Mouse (Mus musculus): ENCODE data around the gene Abtb2.

The Abtb2 gene

DNA sequence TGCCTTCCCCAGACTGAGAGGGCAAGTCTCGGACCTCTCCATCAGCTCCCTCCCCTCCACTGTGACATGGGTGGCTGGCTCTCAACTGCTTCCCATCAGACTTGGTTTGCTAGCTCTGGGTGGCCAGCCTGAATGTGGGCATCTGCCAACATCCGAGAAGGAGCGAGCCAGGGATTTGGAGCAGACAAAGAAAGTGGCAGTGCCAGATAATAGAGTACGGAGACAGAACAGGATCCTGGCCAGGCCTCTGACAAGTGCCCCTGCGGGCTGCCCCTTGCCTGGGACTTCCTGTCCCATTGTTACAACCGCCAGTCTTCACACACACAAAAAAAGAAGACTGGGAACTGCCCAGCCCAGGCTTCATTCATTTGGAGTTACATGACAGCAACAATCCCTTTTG, 124.3 kb downstream of the Abtb2 start:
- DNase-seq (ENCODE audit: low read depth) = no peak

DNA sequence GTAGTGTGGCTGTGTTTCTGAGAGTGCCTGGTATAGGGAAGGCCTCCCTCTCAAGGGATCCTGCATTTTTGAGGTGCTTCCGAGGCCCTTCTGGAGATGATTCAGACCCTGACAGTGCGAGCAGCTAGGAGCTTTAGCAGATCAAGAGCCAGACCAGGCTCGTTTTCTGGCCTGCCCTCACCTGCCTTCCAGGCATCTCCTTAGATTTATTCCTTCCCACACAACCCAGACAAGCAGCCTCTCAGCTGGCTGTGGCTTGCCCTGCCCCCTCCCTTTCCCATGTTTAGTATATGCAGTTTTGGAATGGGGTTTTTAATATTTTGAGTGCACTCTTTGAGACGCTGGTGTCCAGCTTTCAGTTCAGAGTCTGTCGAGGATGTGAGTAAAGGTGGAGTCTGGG, 124.7 kb downstream of the Abtb2 start:
- DNase-seq (ENCODE audit: low read depth) = no peak

DNA sequence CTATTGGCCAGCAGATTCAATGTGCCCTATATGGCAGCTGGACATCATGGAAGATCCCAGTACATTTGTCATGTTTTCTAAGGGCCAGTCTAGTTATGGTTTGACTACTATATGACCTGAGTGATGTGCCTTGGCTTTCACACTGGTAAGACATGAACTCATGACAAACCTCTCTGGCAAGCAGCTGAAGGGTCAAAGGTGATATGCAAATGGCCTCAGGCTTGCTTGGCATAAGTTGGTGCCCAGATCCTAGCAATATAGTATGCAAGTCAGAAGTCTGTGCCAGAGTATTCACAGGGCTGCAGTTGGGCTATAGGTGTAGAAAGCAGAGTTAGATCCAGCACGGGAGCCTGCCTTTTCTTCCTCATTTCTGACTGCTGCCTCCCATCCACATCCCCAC, 125.2 kb downstream of the Abtb2 start:
- no peak for DNase-seq (ENCODE audit: low read depth)

DNA sequence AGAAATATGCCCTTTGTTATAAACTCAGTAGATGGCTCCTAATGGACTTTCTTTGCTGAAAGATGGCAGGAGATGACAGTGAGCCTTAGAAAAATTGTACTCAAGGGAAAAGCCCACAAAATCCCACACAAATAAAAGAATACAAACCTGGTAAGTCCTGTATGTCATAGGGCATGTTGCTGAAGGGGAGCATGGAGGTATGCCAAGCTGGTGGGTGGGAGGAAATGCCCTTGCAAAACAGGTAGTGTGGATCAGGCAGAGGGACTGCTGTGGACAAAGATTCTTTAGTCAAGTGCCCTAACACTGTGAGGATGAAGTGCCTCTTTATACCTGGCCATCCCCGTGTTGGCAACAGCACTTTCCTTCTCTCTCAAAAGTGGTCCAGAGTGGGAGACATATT, 126.7 kb downstream of the Abtb2 start:
- no peak for DNase-seq (ENCODE audit: low read depth)

DNA sequence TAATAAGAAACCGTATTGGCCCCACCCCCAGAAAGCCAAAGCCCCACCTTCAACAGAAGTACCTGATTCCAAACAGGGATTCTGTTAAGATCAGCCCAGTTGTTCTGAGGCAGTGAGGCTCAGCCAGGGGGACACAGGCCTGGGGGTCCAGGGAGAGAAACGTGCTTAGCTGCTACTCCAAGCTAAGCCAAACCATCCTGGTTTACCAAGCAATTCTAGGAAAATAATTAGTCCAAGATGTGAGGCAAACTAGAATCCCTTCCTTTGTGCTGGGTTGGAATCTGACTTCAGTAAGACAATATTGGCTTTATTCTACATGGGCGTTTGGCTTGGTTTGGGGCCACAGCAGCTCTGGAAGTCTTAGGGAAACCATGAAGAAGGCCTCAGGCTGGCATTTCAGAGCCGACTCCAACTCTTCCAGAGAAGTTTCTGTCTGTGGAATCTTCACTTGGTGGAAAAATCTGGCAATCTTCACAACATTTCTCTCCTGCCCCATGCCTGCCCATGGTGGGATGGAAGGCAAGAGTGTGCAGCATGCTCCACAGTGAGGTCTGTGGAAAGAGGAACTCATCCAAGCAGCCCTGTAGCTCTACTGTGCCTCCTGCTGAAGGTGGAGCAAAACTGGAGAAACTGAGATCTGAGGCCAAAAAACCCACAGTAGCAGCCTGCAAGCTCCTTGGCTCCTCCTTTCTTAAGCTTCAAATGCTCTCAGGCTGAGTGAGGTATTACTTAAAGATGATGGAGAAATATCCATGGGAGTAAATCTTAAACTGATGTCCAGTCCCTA, 128.9 kb downstream of the Abtb2 start:
- no peak for DNase-seq (ENCODE audit: low read depth)

DNA sequence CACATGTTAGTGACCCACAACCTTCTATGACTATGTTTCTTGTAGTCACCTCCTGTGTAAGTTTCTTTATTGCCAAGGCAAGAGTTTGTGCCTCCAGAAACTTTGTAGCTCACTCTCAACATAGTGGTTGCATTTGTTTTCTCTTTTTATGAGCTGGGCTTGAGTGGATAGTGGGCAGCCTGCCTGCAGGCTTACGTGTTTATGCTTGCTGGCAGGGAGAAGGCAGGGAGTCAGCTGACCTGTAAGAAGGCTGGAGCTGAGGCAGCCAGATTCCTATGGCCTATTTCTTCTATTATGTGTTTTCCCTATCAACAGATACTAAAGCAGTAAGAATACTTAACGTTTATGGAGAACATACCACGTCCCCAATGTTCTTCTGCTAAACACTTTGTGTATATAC, 130.1 kb downstream of the Abtb2 start:
- DNase-seq (ENCODE audit: low read depth) = no peak

DNA sequence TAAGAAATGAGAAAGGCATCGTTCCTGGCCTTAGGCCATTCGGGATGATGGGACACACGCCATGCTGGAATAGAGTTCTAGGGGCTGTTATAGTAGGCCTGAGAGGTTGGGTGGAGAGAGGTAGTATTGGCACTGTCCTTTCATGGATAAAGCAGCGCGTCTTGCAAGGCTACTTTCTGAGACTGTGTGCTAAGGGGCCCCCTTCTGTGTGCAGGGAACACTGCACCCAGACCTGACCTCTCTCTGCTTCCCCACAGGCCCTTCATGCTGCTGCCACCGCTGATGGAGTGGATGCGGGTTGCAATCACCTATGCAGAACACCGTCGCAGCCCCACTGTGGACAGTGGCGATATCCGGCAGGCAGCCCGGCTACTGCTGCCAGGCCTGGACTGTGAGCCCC, 134.4 kb downstream of the Abtb2 start:
- DNase-seq (ENCODE audit: low read depth) = no peak

DNA sequence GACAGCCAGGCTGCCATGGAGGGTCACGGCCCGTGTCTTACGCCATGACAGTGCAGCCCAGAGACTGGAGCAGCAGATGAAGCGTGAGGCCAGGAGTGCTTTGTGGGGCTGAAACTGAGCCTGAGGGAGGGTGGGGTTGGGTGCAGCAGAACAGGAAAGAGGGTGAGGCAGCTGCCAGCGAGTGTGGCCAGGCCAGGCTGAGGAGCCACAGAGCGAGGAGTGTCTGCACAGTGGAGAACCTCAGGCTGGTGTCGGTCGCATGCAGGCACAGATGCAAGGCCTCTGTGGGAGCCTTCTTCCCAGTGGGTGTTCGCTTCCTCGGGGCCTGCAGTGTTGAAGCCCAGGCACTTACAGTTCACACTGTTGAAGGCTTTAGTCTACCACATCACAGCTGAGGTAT, 137.2 kb downstream of the Abtb2 start:
- no peak for DNase-seq (ENCODE audit: low read depth)

DNA sequence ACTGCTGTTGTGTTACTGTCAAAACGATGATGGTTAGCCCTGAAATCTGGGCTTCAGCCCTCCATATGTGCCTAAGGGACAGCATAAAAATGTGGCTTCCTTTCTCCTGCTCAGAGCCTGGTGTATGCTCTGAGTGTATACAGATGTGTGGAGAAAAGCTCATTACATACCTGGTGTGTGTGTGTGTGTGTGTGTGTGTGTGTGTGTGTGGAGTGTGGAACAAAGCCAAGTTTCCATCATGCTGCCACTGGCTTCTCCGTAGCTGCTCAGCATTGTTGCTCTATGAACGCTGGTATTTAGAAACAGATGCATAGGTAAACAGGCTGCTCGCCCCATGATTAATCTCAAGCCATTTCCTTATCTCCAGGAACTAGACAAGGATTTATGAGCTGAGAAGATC, 137.8 kb downstream of the Abtb2 start:
- DNase-seq (ENCODE audit: low read depth) = no peak

DNA sequence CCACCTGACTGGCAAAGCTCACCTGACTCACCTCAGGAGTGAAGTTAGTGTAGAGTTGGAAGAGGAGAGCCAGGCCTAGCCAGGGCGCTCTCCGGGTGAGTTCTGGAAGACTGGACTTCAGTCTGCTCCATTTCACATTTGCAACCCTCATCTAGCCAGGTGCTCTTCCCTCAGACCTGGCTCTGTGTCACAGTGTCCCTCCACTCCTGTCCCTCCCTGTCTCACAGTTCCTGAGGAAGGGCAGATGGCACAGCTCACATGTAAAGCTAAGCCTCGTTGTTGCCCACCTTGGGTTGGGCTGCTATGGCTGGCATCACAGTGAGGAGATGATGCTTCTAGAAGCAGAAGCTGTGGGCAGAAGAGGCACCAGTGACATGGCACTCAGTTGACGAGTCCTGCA, 139.7 kb downstream of the Abtb2 start:
- DNase-seq (ENCODE audit: low read depth) = no peak

DNA sequence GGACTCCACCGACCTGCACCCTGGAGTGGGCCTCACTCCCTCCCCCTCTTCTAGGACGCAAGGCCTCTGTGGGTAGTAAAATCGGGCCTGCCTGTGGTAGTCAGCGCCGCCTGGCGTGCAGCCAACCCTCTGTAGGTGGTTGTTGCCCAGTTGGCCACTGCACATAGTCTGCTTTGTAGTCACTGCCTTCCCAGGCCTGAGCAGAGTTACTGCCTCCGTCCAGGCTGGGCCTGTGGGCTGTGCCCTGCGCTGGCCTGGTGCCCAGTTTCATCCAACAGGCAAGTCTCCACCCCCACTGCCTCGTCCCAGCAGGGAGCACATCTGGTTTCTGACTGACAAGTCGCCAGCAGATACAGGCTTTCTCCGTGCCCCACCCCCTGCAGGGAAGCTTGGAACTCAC, 140.1 kb downstream of the Abtb2 start:
- no peak for DNase-seq (ENCODE audit: low read depth)

DNA sequence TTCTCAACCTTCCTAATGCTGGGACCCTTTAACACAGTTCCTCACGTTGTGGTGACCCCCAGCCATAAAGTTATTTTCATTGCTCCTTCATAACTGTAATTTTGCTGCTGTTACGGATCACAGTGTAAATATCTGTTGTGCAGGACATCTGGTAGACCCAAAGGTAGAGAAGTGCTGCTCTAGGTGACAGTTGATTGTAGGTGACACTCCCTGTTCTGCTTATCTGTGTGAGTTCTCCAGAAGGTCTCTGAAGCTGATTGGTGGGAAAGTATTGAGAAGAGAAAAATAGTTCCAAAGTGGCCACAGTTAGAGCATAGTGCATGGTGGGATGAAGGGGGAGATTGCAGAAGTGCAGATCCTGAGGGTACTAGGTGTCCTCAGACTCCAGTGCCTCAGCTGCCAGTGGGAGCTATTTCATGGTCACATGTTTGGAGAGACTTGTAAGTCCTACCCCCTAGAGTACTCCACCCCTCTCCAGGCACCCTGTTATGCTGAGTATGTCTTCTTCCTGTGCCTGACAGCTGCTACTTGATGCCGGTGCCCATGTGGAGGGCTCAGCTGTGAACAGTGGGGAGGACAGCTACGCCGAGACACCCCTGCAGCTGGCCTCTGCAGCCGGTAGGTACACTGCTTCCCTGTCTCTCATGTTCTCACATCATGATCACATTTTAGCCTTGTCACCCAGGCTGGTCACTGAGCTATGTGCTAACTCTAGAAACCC, 141.1 kb downstream of the Abtb2 start:
- peak; percentile 34 for DNase-seq (ENCODE audit: low read depth)

DNA sequence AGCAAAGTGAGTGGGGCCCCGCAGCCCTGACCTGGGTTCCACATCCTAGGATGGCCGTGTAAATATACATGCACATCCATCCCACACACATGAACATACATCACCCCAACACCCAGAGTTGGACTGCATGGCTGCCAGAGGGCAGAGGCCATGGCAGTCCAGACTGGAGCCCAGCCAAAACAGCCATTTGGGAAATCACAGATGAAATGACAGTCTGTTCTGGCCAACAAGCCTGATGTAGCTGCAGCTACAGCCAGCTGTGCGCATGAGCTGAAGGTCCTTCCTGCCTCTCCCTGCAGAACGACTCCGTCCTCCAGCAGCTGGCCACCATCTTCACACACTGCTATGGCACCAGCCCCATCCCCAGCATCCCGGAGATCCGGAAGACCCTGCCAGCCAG, 144.7 kb downstream of the Abtb2 start:
- DNase-seq (ENCODE audit: low read depth) = no peak

DNA sequence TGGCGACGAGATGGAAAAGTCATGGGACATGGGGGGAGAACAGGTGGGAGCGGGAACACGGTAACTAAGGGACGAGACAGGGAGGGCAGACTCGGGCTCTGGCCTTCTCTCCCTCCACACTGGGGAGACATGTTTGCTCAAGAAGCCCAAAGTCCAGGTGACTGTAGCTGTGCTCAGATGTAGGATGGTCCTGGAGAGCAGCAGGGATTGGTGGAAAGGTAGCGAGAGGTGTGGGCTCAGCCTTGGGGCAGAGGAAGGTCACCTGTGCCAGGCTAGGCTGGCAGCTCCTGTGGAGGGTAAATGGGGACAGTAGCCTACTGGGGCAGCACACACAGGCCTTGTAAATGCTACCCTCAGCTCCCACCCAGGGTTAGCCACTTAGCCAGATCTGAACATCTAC, 147.7 kb downstream of the Abtb2 start:
- DNase-seq (ENCODE audit: low read depth) = no peak

DNA sequence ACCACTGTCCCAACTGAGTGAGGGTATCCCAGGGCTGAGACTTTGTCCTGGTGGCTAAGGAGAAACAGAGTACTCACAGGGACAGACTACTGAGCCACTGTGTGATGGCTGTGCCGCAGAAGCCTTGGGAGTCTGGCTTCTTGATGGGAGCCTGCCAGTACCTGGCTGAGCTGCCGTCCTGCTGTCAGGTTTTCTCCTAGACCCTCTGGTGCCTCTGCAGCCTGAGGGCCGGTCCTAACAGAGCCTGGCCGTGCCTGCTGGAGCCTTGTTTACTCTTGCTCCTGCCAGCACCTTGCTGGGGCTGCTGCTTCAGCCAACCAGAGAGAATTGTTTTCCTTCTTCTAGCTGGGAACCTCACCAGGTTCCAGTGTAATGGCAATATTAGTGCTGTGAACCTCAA, 148.3 kb downstream of the Abtb2 start:
- no peak for DNase-seq (ENCODE audit: low read depth)

DNA sequence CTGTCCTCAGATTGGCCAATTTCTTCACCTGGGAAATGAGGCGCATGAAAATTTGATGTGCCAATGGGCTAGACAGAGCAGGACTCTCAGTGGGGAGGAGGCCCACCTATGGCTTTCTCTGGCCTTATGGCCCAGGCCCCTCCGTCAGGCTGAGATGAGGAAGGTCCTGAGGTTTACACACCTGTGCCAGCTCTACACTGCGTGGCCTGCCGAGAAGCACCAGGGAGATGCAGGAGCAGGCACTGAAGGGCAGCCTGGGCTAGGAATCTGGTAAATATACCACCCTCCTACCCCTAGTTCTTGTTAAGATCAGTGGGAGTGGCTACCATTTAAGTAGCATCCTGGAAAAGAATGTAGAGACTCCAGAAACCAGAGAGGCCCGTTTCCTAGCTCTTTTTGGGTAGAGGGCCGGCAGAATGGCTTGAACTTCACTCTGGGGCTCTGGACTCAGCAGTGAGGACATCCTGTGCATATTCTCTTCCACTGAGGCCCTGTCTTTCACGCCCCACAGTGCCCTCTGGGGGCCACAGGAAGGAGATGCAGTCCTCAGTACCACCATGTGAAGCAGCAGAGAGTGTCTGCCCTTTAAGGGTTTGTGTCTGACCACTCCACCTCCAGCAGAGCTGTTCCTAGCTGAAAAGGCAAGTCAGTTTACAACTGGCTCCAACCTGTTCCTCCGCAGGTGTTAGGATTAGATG, 152.6 kb downstream of the Abtb2 start:
- peak; percentile 57 for DNase-seq (ENCODE audit: low read depth)

DNA sequence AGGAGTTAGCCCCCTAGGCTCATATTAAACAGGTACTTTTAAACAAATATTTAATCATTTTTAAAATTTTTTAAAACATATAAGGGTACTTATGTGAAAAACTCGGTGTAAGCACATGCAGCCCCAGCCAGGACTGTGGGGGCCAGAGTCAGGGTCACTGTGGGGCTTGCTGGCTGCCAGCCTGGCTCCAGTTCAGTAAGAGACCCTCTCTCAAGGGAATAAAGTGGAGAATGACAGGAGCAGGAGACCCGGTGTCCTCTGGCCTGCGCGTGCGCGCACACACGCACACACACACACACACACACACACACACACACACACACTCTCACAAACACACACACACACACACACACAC, 153.2 kb downstream of the Abtb2 start:
- no peak for DNase-seq (ENCODE audit: low read depth)

DNA sequence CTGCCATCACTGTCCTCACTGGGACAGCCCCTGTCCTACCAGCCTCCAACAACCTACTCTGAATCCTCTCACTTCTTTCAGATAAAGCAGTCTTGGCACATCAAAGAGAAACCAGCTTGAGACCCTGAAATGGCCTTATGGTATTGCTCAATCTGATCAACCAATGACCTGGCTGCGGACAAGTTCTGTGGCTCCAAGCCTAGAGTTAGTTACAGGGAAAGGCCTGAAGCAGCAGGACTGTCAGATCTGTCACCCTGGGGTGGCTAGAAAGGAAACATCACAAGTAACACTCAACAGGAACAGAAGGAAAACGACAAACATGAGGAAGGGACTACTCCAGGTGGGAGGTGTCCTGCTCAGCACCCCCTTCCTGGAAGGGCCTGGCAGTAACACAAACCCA, 158.4 kb downstream of the Abtb2 start:
- no peak for DNase-seq (ENCODE audit: low read depth)

DNA sequence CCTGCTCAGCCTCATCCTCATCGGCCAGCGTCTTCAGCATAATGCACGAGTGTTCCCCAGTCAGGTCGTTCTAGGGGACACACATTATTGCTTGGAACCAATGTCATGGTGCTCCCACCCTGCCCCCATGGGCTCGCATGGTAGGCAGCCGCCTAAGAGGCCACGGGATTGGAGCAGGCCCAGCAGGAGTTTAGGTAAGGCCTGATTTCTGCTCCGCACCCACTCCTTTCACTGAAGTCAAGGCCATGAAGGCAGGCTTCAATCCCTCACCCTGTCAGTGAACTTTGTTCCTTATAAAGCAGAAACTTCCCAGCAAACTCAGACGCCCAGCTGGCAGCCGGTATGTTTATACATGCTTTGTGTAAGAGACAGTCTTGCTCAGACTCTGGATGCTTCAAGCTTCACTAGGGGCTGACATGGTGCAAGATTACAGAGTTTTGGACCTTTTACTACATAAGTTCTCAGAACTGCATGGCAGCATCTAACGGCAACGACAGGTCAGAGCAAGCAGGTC, 162.0 kb downstream of the Abtb2 start:
- DNase-seq (ENCODE audit: low read depth) = no peak

DNA sequence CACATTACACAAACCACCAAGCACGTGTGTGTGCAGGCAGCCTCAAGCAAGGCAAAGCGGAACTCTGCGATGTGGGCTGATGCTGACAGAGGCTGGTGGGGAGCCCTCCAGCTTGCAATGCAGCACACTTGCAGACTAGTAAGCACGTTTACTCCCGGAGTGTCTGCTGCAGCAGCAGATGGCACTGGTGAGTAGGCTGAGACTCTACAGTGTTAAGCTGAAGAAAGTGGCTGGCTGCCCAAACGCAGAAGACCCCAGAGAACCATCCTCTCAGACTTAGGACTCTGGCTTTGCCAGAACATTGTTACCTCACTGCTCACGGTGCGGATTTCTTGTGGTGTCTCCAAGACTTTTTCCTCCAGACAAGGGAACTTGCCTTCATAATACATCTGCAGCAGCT, 164.9 kb downstream of the Abtb2 start:
- DNase-seq (ENCODE audit: low read depth) = no peak

DNA sequence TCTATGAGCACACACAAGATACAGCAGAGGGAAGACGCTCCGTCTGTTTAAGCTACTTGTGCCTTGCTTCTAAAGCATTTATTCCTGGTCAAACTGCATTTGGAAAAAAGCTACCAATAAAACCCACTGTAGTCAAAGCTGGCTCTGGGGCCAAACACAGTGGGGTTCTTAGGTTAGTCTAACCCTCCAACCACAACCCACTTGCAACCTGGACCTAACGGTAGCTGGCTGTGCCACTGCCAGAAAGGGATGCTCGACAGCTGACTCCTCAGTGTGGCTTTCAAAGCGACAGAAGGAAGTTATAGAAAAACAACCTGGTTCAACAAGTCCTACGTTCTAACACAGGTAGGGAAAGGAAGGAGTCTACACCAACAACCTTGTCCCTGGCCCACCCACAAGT, 165.3 kb downstream of the Abtb2 start:
- DNase-seq (ENCODE audit: low read depth) = no peak

DNA sequence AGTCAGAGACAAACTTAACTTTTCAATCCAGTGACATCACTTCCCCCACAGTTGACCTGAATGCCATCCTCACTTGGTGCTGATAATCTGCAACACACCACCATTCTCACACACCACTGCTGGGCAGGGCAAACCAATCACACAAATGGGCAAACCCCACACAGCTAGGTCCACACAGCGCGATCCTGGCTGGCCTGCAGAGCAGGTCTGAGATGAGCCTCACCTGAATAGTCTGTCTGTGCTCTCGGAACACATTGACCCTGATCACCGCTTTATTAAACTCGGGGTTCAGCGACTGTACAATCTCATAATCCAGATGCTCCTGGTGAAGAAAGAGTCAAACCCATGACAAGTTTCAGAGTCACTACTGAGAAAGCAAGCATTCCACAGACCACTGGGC, 176.7 kb downstream of the Abtb2 start:
- no peak for DNase-seq (ENCODE audit: low read depth)

DNA sequence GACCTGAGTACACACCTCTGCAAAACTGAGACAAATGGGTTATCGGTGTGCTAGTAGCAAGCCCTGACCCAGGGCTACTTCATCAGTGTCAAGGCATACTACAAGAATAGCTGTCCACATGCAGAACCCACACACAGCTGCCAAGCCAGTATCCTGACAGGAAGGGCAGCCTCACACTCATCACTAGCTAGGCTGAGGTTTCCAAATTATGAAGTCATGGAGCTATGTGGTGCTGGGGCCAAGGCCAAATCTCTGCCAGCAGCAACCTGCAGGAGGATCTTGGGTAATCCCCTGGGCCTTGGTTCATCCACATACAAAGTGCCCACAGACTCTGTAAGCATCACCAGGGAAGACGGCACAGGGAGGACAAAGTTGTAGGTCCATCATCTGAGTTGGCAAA, 177.4 kb downstream of the Abtb2 start:
- no peak for DNase-seq (ENCODE audit: low read depth)

Data from c-Kit-positive CD71-positive TER-119-negative erythroid progenitor cells, embryonic 14.5 days (primary cell).